Mouse (Mus musculus) spleen, adult 12 weeks (tissue): Measurements from ENCODE around the gene Rbm33.

Experiments
- DNase-seq: peaks from one replicate; pipeline ENCODE4 v3.0.0; 2022; ENCODE audit warnings: low spot score

The Rbm33 gene

DNA sequence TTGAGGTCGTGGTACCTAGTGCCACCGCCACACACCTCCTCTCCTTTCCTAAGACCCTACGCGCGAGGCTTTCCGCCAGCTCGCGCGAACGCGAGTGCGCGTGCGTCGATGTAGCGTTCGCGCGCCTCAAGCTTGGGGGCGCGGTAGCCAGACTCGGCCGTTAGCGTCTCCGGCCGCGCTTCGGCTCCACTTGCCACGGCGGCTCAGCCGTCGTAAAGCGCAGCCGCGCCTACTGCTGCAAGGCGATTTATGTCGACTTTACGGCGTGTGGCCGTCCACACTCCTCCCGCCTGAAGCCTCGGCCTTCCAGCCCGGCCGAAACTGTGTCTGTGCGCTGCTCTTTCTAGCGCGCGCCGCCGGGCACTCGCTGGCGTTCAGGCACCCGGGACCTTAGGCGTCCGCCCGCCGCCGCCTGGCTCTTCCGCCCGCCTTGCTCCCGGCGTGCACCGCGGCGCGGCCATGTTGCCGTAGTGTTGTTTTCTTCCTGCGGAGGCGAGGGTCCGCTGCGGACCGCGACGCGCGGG lies at the start of gene Rbm33:
TSS of gene Rbm33 (plus strand) at position 400 of the 524 bp plus-strand sequence.
- DNase-seq = peak; percentile 81

- DNase-seq = no peak
Measured at GRCm38 (mm10) chr5:28267576-28267975, 49.3 kb upstream of the Rbm33 start.

- DNase-seq = peak; percentile 6
Measured at GRCm38 (mm10) chr5:28269469-28269991, 47.4 kb upstream of the Rbm33 start.

DNA sequence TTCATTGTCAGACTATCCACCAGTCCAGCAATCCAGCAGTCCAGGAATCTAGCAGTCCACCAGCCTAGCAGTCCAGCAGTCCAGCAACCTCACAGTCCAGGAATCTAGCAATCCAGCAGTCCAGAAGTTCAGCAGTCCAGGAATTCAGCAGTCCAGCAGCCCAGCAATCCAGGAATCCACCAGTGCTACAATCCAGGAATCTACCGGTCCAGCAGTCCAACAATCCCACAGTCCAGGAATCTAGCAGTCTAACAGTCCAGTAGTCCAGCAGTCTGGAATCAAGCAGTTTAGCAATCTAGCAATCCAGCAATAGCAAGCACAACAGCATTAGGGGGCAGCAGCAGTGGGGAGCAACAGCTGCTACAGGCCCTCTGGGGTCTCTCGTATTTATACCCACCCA lies 44.1 kb upstream of the Rbm33 start:
- no peak for DNase-seq

GRCm38 (mm10) chr5:28277279-28277678 lies 39.6 kb upstream of the Rbm33 start:
- DNase-seq = no peak

GRCm38 (mm10) chr5:28289111-28289510 lies 27.8 kb upstream of the Rbm33 start:
- no peak for DNase-seq

DNA sequence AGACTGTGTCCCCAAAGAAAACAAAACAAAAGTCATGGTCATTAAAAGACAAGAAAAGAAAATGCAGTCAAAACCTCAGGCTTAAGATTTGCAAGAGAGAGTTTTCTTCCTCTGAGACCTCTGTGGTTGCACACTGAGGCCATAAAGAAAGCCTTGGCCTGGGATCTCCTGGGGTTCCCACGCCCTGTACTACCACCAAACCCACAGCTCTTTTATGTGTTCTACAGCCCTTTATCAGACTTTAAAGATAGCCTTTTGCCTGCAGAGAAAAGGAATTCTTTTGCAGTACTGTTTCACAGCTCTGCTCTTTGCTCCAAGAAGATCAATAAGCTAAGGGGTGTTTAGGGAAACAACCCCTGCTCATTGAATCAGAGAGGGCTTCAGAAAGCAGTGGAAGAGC lies 26.3 kb upstream of the Rbm33 start:
- DNase-seq = no peak

DNA sequence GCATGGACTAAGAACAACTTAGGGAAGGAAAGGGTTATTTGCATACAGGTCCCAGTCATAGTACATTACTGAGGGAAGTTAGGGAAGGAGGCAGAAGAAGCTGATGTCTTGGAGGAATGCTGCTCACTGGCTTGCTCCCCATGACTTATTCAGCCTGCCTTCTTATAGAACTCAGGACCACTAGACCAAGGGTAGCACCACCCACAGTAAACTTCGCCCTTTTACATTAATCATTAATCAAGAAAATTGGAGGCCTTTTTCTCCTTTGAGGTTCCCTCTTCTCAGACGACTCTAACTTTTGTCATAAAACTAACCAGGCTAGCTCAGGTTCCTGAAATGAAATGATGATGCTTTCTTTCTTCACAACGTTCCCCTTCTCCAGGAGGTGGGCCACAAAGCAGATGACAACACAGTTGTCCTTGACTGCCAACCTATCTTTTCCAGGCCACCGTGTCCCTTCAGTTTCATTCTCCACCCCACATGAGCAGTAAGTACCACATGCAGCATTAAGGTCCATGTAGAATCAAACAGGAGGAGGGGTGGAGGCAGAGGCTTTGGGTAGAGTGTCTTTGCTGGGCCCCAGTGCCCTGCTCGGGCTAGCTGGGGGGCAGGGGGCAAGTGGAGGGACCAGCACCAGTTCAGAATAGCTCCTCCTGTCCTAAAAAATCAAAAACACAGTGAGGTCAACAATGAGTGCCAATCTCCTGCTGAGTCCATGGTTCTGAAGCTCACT lies 25.6 kb upstream of the Rbm33 start:
- no peak for DNase-seq

DNA sequence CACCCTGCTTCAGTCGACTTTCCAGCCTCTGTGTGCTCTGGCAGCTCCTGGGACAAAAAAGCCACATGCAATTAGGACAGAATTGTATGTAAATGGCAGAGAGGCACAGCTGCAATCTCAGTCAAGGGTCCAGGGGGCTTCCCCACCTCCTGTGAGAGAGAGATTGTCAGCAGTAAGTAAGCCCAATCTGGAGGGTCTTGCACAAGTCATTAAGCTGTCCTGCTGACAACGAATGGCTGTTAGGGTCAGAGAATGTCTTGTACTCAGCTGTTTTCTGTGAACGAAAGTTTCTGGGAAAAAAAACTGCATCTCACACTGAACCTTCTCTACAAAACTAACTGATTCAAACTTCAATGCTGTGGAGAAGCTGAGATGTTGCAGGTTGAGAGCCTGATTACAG lies 24.6 kb upstream of the Rbm33 start:
- DNase-seq = no peak

- DNase-seq = peak; percentile 69
Measured at GRCm38 (mm10) chr5:28293990-28294389, 22.9 kb upstream of the Rbm33 start.

GRCm38 (mm10) chr5:28298161-28298560 lies 18.8 kb upstream of the Rbm33 start:
- no peak for DNase-seq

- no peak for DNase-seq
Measured at GRCm38 (mm10) chr5:28298693-28299092, 18.2 kb upstream of the Rbm33 start.

DNA sequence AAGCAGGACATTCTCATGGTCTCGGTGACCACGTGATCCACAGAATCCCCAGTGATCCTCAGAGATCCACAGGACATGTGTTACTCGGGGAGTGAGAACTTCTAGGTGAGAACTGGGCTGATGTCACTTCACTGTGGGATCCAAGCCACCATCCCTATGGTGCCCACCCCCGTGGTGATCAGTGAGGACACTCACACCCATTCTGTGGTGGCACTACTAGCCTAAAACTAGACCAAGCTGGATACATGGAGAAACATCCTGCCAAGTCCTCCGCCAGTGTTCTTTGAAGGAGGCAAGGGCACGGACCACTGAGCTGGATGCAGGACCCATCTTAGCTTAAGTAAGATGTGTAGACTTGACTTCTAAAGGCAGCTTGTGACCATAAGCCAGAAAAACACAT lies 17.6 kb upstream of the Rbm33 start:
- no peak for DNase-seq

DNA sequence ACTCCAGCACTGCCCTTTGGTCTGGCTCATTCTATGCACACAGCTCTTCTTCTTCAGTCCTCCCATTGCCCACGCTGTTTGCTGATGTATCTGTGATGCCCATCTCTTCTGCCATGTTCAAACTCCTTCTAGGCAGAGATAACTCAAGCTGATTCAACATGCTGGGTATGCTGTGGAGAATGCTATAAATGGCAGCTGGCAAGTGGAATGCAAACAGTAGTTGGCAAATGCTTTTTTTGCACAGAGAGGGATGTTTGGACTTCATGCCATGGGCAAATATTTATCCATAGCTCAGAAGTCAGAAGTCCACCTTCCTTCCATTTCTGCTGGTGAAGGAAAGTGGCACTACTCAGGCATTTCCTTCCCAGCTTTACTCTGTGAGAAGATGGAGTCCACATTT lies 14.2 kb upstream of the Rbm33 start:
- no peak for DNase-seq

DNA sequence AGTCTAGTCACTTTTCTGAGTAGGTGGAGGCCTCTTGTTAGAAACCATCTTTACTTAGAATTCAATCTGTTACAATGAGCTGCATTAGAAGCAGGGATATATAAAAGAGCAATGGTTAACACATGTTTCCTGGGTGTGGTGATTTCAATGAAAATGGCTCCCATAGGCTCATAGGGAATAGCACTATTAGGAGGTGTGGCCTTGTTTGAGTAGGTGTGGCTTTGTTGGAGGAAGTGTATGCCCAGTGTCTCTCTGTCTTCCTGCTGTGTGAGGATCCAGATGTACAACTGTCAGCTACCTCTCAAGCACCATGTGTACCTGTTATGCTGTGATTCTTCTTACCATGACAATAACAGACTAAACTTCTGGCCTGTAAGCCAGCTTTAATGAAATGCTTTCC lies 12.4 kb upstream of the Rbm33 start:
- DNase-seq = no peak

GRCm38 (mm10) chr5:28315526-28315925 lies 1.4 kb upstream of the Rbm33 start:
- DNase-seq = no peak

GRCm38 (mm10) chr5:28316151-28316721 lies 685 bp upstream of the Rbm33 start:
- DNase-seq = no peak

DNA sequence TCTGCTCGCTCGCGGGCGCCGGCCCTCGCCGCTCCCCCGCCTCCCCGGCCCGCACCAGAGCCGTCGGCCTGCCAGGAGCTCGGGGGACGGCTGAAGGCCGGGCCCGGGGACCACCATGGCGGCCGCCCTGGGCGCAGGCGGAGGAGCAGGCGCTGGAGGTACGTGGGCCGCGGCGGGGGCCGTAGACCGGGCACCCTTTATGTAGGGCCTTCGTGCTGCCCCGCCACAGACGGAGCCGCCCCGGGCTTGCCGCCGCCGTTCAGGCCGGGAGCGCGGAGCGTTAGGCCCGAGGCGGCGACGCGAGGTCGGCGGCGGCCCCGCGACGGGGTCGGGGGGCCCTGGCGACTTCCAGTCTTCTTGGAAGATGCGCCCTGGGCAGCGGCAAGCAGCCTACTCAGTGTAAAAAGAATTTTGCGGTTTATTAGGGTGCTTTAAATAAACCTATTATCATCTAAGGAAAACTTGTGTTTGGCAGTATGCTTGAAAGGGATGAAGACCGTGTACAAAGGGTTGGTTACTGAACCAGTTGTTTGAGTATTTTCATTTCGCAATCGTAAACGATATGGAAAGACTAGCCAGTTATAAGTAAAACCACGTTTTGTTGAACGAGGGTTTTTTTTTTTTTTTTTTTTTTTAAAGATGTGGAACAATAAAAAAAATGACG lies 464 bp downstream of the Rbm33 start:
- DNase-seq = no peak

DNA sequence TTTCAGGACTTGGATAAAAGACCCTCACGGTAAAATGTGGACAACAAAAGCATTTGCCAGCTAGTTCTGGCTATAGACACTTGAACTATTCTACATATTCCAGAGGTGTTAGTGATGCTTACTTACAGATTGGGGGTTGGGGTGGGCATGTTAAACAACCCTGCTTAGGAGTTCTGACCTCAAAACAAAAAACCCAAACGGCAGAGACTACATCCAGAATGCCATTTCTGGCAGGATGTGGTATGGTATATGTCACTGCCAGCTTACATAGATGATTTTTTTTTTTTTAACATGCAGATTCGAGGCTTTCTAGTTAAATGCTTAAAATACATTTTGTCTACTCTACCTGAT lies 971 bp downstream of the Rbm33 start:
- DNase-seq = no peak

DNA sequence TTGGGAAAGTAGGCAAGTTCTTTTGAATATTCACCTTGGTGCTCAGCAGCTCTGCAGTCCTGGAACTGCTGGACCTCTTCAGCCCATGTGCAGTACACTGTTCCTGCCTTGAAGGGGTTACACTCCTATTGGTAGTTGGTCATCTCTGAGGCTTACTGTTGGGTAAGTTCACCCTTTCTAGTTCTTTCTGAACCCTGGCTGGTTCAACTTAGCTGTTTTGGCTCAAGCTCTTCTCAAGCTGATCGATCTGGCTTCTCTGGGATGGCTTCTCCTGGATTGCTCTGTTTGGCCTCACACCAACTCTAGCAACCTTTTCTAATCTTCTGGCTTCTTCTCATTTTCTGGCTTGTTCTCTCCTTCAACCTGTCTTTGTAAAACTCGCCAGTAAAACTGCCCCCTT lies 1.8 kb downstream of the Rbm33 start:
- DNase-seq = no peak

DNA sequence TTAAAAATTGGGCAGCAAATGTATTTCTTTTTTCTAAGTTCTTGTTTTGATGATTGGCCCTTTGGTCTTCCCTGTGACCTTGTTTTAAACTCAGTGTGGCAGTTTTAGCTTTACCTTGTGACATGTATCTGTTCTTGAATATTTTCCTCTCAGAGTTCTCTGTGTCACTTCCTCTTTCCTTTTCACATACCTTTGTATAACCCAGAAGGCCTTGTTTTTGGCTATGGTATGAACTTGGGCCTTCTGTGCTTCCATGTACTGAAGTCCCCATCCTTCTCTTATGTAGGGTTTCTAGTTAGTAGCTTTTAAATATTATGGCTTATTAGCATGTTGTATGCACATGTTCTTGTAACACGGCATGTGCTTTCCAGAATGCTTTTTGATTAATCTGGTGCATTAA lies 4.8 kb downstream of the Rbm33 start:
- DNase-seq = no peak

- DNase-seq = no peak
Measured at GRCm38 (mm10) chr5:28322189-28322588, 5.3 kb downstream of the Rbm33 start.

- DNase-seq = no peak
Measured at GRCm38 (mm10) chr5:28323822-28324221, 6.9 kb downstream of the Rbm33 start.
